In the genomic region with DNA sequence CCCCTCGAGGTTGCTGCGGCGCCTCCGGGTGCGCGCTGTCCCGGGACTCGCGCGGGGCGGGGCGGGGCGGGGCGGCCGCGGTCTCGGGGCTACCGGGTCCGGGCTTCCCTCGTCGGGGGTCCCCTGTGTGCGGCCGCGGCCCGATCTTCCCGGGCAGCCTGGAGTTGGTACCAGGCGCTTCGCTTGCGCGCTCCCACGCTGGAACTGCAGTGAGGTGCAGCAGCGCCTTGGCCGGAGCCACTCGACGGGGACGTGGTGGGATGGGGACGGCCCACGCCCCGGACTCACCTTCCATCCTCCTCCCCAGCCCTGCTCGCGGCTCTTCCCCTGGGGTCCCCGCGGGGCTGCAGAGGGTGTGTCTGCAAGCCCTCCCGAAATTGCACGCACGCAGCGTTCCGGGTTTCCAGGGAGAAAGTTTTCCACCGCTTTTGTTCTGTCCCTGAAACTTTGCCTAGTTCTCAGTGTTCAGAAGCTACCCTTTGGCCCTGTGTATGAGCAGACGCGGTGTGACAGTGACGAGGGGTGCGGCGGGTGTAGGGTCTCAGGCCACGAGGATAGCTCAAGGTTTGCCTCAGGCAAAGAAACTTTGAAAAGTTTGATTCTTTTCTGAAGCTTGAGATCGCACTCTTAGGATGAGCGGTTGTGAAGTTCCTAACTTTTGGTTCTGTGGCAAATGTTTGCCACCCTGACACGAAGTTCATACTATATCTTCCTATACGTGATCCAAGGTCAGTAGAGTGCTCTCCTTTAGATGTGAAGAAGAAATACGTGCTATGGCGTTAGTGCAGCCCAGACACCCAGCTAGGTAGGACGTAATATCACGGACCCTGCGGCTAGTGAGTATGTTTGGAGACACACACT, we compare ENCODE assay signal across 8 mouse cellular contexts. TPM values are rescaled to one million over a fixed set of nuclear protein-coding genes. Genes with fewer than 3 reads are reported as not detected.
DNase-seq lines count a peak whose midpoint lies in the region; ATAC-seq and TF ChIP-seq lines count a peak whose summit lies in the region.

No protein-coding gene starts in this region.

- no peak for ATAC-seq in erythroblast, adult 5-6 weeks (replicated peaks; ENCODE audit: low FRiP score, poor library complexity, severe bottlenecking)
- ATAC-seq in common myeloid progenitor, adult 5-6 weeks (replicated peaks; ENCODE audit: low read depth, poor library complexity, severe bottlenecking): peak; percentile 27; the same call in 1 of the 2 replicates
- ATAC-seq in heart, embryonic 14.5 days (ENCODE audit: insufficient number of reproducible peaks, insufficient read depth, low FRiP score, low read depth): peak; percentile 63
- ATAC-seq in midbrain, embryonic 14.5 days (ENCODE audit: low FRiP score, low TSS enrichment): peak; percentile 74

- peaks cover 49% of the 10 kb centered on the region for H3K79me2 ChIP-seq in C2C12 (ENCODE audit: control insufficient read depth, insufficient read depth)

- peaks cover 18% of the 10 kb centered on the region for H3K27me3 ChIP-seq in erythroblast, embryonic 14.5 days (ENCODE audit: control insufficient read depth)
- no peaks in the 10 kb centered on the region for H3K27me3 ChIP-seq in C2C12 (ENCODE audit: control insufficient read depth, insufficient read depth, insufficient read length)
- H3K27me3 ChIP-seq in heart, embryonic 14.5 days (ENCODE audit: control insufficient read depth, insufficient read depth, low read length): no peaks in the 10 kb centered on the region
- H3K27me3 ChIP-seq in limb, embryonic 10.5 days (ENCODE audit: low read depth, poor library complexity, severe bottlenecking): no peaks in the 10 kb centered on the region
- no peaks in the 10 kb centered on the region for H3K27me3 ChIP-seq in midbrain, embryonic 14.5 days (ENCODE audit: control insufficient read depth, insufficient read depth, low read length)
- no peaks in the 10 kb centered on the region for H3K27me3 ChIP-seq in testis, adult 2 months (ENCODE audit: control insufficient read depth, insufficient read depth, low read length)

- H3K4me2 ChIP-seq in heart, embryonic 14.5 days (ENCODE audit: low read length): peak overlapping the region; percentile 91
- H3K4me2 ChIP-seq in midbrain, embryonic 14.5 days (ENCODE audit: low read length): peak overlapping the region; percentile 89

- peak; percentile 69 for DNase-seq in limb, embryonic 10.5 days (ENCODE audit: low spot score)
- DNase-seq in midbrain, embryonic 14.5 days: peak; percentile 51

- H3K4me1 ChIP-seq in erythroblast, embryonic 14.5 days (ENCODE audit: control insufficient read depth): peaks cover 19% of the 10 kb centered on the region
- peaks cover 11 to 29% of the 10 kb centered on the region in 2 experiments for H3K4me1 ChIP-seq in heart, embryonic 14.5 days (ENCODE audit: control insufficient read depth in 2 of 2, insufficient read depth in 2 of 2, low read length in 2 of 2)
- peaks cover 13% of the 10 kb centered on the region for H3K4me1 ChIP-seq in limb, embryonic 10.5 days
- H3K4me1 ChIP-seq in midbrain, embryonic 14.5 days (ENCODE audit: control insufficient read depth, insufficient read depth, low read length): peaks cover 8% of the 10 kb centered on the region; the same call in 1 of the 2 replicates
- H3K4me1 ChIP-seq in testis, adult 2 months (ENCODE audit: control insufficient read depth, insufficient read depth, low read length): peaks cover 12% of the 10 kb centered on the region

- TF ChIP-seq CTCF in C2C12 (IDR thresholded peaks at IDR 0.05; ENCODE audit: control insufficient read depth, insufficient read depth, insufficient read length): no peak
- TF ChIP-seq CTCF in testis, adult 2 months (IDR thresholded peaks at IDR 0.05; ENCODE audit: control insufficient read depth, insufficient read depth, insufficient replicate concordance, low read depth, low read length): no peak

- peak overlapping the region; percentile 97 for H3K9ac ChIP-seq in heart, embryonic 14.5 days (ENCODE audit: low read length)
- H3K9ac ChIP-seq in midbrain, embryonic 14.5 days (replicated peaks; ENCODE audit: low read length): peak overlapping the region; percentile 92

- TF ChIP-seq POLR2A in testis, adult 2 months (IDR thresholded peaks at IDR 0.05; ENCODE audit: control insufficient read depth, low read depth, low read length): no peak

- H3K9me3 ChIP-seq in erythroblast, embryonic 14.5 days (ENCODE audit: control insufficient read depth, low read length): no peaks in the 10 kb centered on the region
- H3K9me3 ChIP-seq in heart, embryonic 14.5 days (ENCODE audit: control insufficient read depth, low read length): no peaks in the 10 kb centered on the region
- H3K9me3 ChIP-seq in limb, embryonic 10.5 days (replicated peaks): no peaks in the 10 kb centered on the region
- H3K9me3 ChIP-seq in midbrain, embryonic 14.5 days (ENCODE audit: control insufficient read depth, low read length): no peaks in the 10 kb centered on the region

- peak overlapping the region; percentile 85 for H3ac ChIP-seq in C2C12 (ENCODE audit: control insufficient read depth, insufficient read length, low read depth)

- peaks cover 21% of the 10 kb centered on the region for H3K79me3 ChIP-seq in C2C12 (ENCODE audit: low read depth)

- H3K4me3 ChIP-seq in erythroblast, embryonic 14.5 days (replicated peaks): peak overlapping the region; percentile 83
- peak overlapping the region; percentile 60 for H3K4me3 ChIP-seq in C2C12 (ENCODE audit: insufficient read depth, poor library complexity, severe bottlenecking)
- peak overlapping the region; percentile 84 to 94 for H3K4me3 ChIP-seq in heart, embryonic 14.5 days (ENCODE audit: control insufficient read depth in 1 of 2, insufficient read depth in 1 of 2, low read depth in 1 of 2, low read length in 2 of 2)
- H3K4me3 ChIP-seq in limb, embryonic 10.5 days: peak overlapping the region; percentile 94
- peak overlapping the region; percentile 87 for H3K4me3 ChIP-seq in midbrain, embryonic 14.5 days (replicated peaks; ENCODE audit: low read depth, low read length)
- H3K4me3 ChIP-seq in testis, adult 2 months (ENCODE audit: control insufficient read depth, low read depth, low read length): peak overlapping the region; percentile 99

- H3K27ac ChIP-seq in heart, embryonic 14.5 days (replicated peaks in 1 of 2; ENCODE audit: control insufficient read depth in 1 of 2, insufficient read depth in 1 of 2, low read depth in 2 of 2, low read length in 2 of 2): peak overlapping the region; percentile 46 to 75; a peak in 3 of 4 replicates
- peak overlapping the region; percentile 98 for H3K27ac ChIP-seq in limb, embryonic 10.5 days
- H3K27ac ChIP-seq in midbrain, embryonic 14.5 days (replicated peaks; ENCODE audit: low read depth, low read length): peak overlapping the region; percentile 86
- peak overlapping the region; percentile 96 for H3K27ac ChIP-seq in testis, adult 2 months (ENCODE audit: control insufficient read depth, insufficient read depth, low read depth, low read length)

- WGBS in heart, embryonic 14.5 days: 3% methylated on average over 55 of the region's 64 CpGs
- WGBS in limb, embryonic 10.5 days: 7% methylated on average over 64 of the region's 64 CpGs
- 5% methylated on average over 56 of the region's 64 CpGs for WGBS in midbrain, embryonic 14.5 days

- H3K36me3 ChIP-seq in erythroblast, embryonic 14.5 days (ENCODE audit: control insufficient read depth): no peaks in the 10 kb centered on the region
- no peaks in the 10 kb centered on the region for H3K36me3 ChIP-seq in C2C12 (ENCODE audit: control insufficient read depth, insufficient read depth)
- no peaks in the 10 kb centered on the region for H3K36me3 ChIP-seq in heart, embryonic 14.5 days (ENCODE audit: control insufficient read depth, insufficient read depth, low read length)
- H3K36me3 ChIP-seq in limb, embryonic 10.5 days: no peaks in the 10 kb centered on the region
- H3K36me3 ChIP-seq in midbrain, embryonic 14.5 days (ENCODE audit: control insufficient read depth, insufficient read depth, low read length): no peaks in the 10 kb centered on the region
- H3K36me3 ChIP-seq in testis, adult 2 months (ENCODE audit: control insufficient read depth, insufficient read depth, low read length): no peaks in the 10 kb centered on the region

TF ChIP-seq in C2C12, 6 proteins besides CTCF, POLR2A, EP300 and RAD21:
- no peak for TF ChIP-seq MYOD1 (IDR thresholded peaks at IDR 0.05; ENCODE audit: control insufficient read depth, insufficient read length, low read depth)
- TF ChIP-seq CEBPB (IDR thresholded peaks at IDR 0.05; ENCODE audit: low read depth): no peak
- no peak for TF ChIP-seq FOSL1 (IDR thresholded peaks at IDR 0.05; ENCODE audit: insufficient read depth, low read length, poor library complexity, severe bottlenecking)

RNA-seq across cellular contexts. Expression of gene Mrtfb, which starts 0.6 kb away (rescaled TPM):
- 0.01 TPM in 2 replicates for polyA plus RNA-seq in erythroblast, embryonic 14.5 days (2012)
- 0.96 and 1.3 TPM in 2 replicates for total RNA-seq in erythroblast, adult 5-6 weeks (2015; ENCODE audit: low replicate concordance)
- 1.1 and 1.2 TPM in 2 replicates for total RNA-seq in erythroblast, adult 5-6 weeks (2017; ENCODE audit: low replicate concordance)
- polyA plus RNA-seq in C2C12 (2012; fragmentation: generic; extraction: Trizol): 6.6 TPM
- 6.0 and 8.8 TPM in 2 replicates for total RNA-seq in common myeloid progenitor, adult 5-6 weeks (2017)
- 20.9 and 22.2 TPM in 2 replicates for polyA plus RNA-seq in heart, embryonic 14.5 days (2014; fragmentation: Nextera tagmentation; extraction: Ambion mirVana)
- polyA plus RNA-seq in limb, embryonic 10.5 days (2016; fragmentation: Nextera tagmentation; extraction: Ambion mirVana): 17.1 and 21.3 TPM in 2 replicates
- 13.0 and 14.9 TPM in 2 replicates for polyA plus RNA-seq in midbrain, embryonic 14.5 days (2014; fragmentation: Nextera tagmentation; extraction: Ambion mirVana)
- 10.8 and 11.9 TPM in 2 replicates for polyA plus RNA-seq in testis, adult 2 months (2012; rRNA removed)
